Mouse (Mus musculus) spleen, postnatal 4 days (tissue): ENCODE results near the gene Mterf4.

Experiments
- DNase-seq, 2 experiments: peaks; one replicate each; pipeline ENCODE4 v3.0.0; 2022; ENCODE audit warnings: low spot score in 2 of 2

Mterf4 gene

DNA sequence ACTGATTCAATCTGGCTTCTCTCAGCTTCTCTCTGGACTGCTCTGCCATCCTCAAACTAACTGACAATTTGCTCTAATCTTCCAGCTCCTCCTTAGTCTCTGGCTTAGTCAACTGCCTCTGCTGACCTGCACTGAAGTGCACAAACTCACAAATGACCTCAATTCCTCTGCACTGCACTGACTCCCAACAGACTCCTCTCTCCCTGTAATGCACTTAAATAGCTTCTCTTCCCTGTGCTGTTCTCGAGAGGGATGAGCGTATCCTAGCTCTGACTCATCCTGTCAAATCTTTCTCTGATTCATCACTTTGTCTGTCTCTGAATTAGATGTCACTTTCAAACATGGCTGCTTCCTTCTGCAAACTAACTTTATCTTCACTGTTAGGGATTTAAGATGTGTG, 37.5 kb downstream of the Mterf4 start:
- DNase-seq, result no peak

DNA sequence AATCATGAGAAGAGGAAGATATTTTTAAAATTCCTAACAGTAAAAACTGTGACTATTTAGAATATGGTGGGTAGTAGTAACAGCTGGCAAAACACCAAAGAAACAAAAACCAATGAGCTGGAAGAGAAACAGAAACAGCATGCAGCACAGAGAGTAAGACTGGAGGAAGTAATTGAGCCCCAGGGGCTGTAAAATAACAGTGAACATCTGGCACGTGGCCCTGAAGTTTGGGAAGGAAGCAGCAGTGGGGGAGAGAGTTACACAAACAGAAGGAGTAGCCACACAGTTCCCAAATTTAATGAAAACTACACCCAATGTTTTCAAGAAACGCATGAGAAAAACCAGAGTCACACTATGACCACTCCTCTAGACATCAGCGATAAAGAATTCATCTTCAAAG, 38.5 kb downstream of the Mterf4 start:
- DNase-seq, result no peak

DNA sequence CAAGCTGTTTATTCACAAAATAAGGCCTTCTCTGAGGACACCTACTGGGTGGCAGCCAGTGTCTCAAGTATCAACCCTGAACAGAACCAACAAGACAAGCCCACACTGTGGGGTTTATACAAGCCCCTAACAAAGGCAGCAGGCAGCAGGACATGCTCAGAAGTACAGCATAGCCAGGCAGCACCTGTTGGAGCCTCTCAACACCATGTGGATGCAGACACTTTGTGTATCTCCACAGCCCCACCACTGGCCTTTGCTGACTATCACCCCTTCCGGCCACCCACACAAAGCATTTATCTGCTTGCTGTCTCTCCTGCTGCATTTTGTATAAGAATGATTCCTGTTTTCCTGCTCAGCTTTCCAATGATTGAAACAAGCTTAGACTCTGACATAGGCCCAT, 48.2 kb downstream of the Mterf4 start:
- DNase-seq, result no peak

DNA sequence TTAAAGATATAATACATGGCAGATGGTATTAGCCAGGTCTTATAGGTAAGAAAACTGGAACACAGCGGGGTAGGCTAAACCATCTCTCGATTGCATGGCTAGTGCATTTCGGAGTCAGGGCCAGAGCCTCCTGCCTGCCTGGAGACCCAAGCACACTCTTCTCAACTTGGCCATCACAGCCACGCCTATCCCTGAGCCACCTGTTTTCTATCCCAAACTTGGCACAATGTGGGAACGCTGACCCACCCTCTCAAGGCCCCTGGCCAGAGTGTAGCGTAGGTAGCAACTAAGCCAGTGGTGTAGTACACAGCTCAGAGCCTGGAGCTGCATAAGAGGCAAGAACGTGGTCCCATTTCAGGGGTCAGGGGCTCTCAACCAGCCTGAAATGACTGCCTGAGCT, 50.0 kb downstream of the Mterf4 start:
- no peak for DNase-seq

DNA sequence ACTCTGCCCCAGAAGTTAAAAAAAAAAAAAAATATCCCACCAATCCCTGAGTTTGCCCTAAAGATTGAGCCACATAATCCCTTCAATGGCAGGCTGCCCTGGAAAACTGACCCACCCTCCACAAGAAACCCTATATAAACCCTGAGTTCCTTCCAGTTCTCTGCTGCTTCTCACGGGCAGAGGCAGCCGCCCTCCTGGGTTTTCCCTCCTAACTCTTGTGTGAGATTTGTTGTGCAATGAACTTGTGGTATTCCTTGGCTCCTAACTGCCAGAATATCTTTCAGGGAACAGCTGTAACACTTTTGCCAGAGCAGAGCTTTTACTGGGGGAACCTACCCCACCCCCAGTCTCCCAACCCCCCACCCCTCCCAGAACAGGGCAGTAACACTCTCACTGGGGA, 53.1 kb downstream of the Mterf4 start:
- no peak for DNase-seq
